Mouse (Mus musculus) spleen, adult 2 months (tissue): ENCODE measurements around the gene Smarca1. TPM values are rescaled to one million over a fixed set of nuclear protein-coding genes. Genes with fewer than 3 reads are reported as not detected.
A peak's percentile ranks its signal among the peaks of the same experiment; 100 is the strongest.

Source experiments
- DNase-seq, 2 experiments: peaks; one replicate each; pipeline versions ENCODE4 v3.0.0 to v3.0.0-alpha.2; 2012 to 2021; ENCODE audit warnings: low spot score in 2 of 2, low read depth in 1 of 2
- H3K27ac ChIP-seq: fragments of 200-500 bp; 2 replicates; pipeline ENCODE4 v1.5.1; 2012; ENCODE audit warnings: low read length, inconsistent platforms; ENCODE audit not compliant: insufficient read depth
- H3K27me3 ChIP-seq: fragments of 200-500 bp; 2 replicates; pipeline ENCODE4 v1.6.1; 2012; ENCODE audit warnings: mild to moderate bottlenecking, moderate library complexity, low read length, inconsistent platforms; ENCODE audit not compliant: control insufficient read depth, insufficient read depth
- H3K36me3 ChIP-seq: fragments of 200-500 bp; 2 replicates; pipeline ENCODE4 v1.6.1; 2012; ENCODE audit warnings: mild to moderate bottlenecking, low read length, inconsistent platforms; ENCODE audit not compliant: control insufficient read depth, insufficient read depth
- H3K4me1 ChIP-seq: fragments of 200-500 bp; 2 replicates; pipeline ENCODE4 v1.6.1; 2011; ENCODE audit warnings: inconsistent platforms; ENCODE audit not compliant: control insufficient read depth, insufficient read depth, insufficient read length
- H3K4me3 ChIP-seq: fragments of 200-500 bp; 2 replicates; pipeline ENCODE4 v1.5.1; 2011; ENCODE audit warnings: mild to moderate bottlenecking, inconsistent platforms; ENCODE audit not compliant: insufficient read depth, insufficient read length; ENCODE audit errors: extremely low read depth
- CTCF ChIP-seq: fragments of 200-500 bp; IDR thresholded peaks from 2 replicates; pipeline ENCODE4 v1.5.1; 2011; ENCODE audit warnings: mild to moderate bottlenecking, inconsistent platforms; ENCODE audit not compliant: insufficient read depth, insufficient read length, insufficient replicate concordance; ENCODE audit errors: extremely low read depth
- POLR2A ChIP-seq: fragments of 200-500 bp; IDR thresholded peaks from 2 replicates; pipeline ENCODE4 v1.6.1; 2011; ENCODE audit warnings: low read depth, low read length, inconsistent platforms
- WGBS: fragments of 180-500 bp; shearing (Covaris S2); methylation state at CpG from one replicate; pipeline ENCODE4 v1.1.7; 2018; 5-methylcytosine and 5-hydroxymethylcytosine counted together
- polyA plus RNA-seq: library from polyadenylated mRNA; depleted of rRNA; stranded (reverse); fragments of >200 nt; gene quantifications from 2 replicates; pipeline ENCODE4 v1.2.3, GENCODE M21; 2012

The Smarca1 gene
- polyA plus RNA-seq, 1 experiment, result 0.02 TPM

- H3K4me3 ChIP-seq, result no peak overlapping the region
- WGBS, result 88% methylated on average over 1 of the region's 1 CpGs
These were observed 24.1 kb upstream of the Smarca1 start for GRCm38 (mm10) chrX:47916831-47917230.

DNA sequence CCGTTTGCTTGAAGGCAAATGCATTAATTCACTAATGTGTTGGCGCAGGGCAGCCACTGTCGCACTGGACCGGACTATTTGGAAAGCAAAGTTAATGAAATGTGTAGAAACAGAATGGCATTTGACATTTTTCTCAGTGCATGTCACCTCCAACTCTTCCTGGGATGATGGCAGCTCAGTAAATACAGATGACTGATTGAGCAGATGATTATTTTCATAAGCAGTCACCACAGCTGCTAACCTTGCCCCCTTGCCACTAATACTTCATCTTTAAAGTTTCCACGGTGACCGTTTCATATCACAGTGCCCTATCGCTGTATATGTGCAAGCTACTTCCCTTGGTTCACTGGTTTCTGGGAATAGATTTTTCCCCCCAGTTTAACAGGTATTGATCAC, 20.8 kb upstream of the Smarca1 start:
- no peaks in the 10 kb centered on the region for H3K27me3 ChIP-seq
- DNase-seq, result no peak
- H3K4me1 ChIP-seq, result peaks cover 3% of the 10 kb centered on the region
- no peak overlapping the region for H3K27ac ChIP-seq
- no peak for TF ChIP-seq CTCF
- TF ChIP-seq POLR2A, result no peak
- 55% methylated on average over 7 of the region's 7 CpGs for WGBS
- H3K4me3 ChIP-seq, result no peak overlapping the region
- H3K36me3 ChIP-seq, result no peaks in the 10 kb centered on the region

More at GRCm38 (mm10) chrX:47916831-47917230, 24.1 kb upstream of the Smarca1 start:
- Histone ChIP-seq H3K27ac (no peak overlapping the region), H3K27me3 (no peaks in the 10 kb centered on the region), H3K4me1 (peaks cover 3% of the 10 kb centered on the region), H3K36me3 (no peaks in the 10 kb centered on the region)
- DNase-seq, result no peak
- TF ChIP-seq POLR2A (no peak), CTCF (no peak)

GRCm38 (mm10) chrX:47912904-47913542, 20.2 kb upstream of the Smarca1 start:
- WGBS, result 32% methylated on average over 8 of the region's 8 CpGs
- peak in 1 of 2 experiments; percentile 2 for DNase-seq
- no peak for TF ChIP-seq CTCF
- no peak for TF ChIP-seq POLR2A
- peaks cover 3% of the 10 kb centered on the region for H3K4me1 ChIP-seq
- H3K36me3 ChIP-seq, result no peaks in the 10 kb centered on the region
- H3K27me3 ChIP-seq, result no peaks in the 10 kb centered on the region
- H3K27ac ChIP-seq, result no peak overlapping the region
- H3K4me3 ChIP-seq, result peak overlapping the region; percentile 37; the same call in 1 of the 2 replicates

- Histone ChIP-seq H3K4me3 (peak within 1 kb of the TSS; percentile 83), H3K36me3 (no peaks in the 10 kb centered on the region), H3K27ac (no peak within 1 kb of the TSS; the same call in 1 of the 2 replicates), H3K4me1 (peaks cover 3% of the 10 kb centered on the region), H3K27me3 (no peaks in the 10 kb centered on the region)
- WGBS, result 16% methylated on average over 35 of the region's 35 CpGs
- DNase-seq, result peak in 1 of 2 experiments; percentile 58
- no peak for TF ChIP-seq POLR2A
- peak; percentile 66 for TF ChIP-seq CTCF
These were observed 19.6 kb upstream of the Smarca1 start, which contains the start of gene Ocrl for GRCm38 (mm10) chrX:47912306-47912792. Gene Ocrl, plus strand, starts transcription at chrX:47912387.

DNA sequence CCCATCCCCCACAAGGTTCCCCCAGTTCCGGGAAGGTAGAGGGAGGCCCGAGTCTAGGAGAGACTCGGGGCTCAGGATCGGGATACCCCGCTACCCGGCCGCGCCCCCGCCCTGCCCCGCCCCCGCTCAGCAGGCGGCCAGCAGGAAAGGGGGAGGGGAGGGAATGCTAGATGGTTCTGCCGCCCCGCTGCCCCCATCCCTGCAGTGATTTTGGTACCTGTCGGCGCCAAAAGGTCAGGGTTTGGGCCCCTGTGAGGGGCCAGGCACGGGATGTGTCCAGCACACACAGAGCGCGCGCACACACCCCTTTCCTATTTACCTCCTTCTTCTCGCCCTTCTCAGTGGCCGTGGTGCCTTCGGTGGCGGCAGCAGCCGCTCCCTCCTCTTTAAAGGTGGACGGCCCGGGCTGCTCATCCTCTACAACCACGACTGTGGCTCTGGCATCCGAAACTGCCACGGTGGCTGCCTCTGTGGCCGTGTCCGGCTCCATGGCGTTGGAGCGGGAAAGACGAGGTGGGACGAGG, 805 bp downstream of the Smarca1 start:
- no peaks in the 10 kb centered on the region for H3K4me1 ChIP-seq
- peaks cover 4% of the 10 kb centered on the region; the same call in 1 of the 2 replicates for H3K27me3 ChIP-seq
- H3K36me3 ChIP-seq, result no peaks in the 10 kb centered on the region
- DNase-seq, result no peak
- TF ChIP-seq POLR2A (no peak), CTCF (no peak)
- peak overlapping the region; percentile 57 for H3K4me3 ChIP-seq
- WGBS, result 21% methylated on average over 27 of the region's 36 CpGs
- no peak overlapping the region for H3K27ac ChIP-seq

GRCm38 (mm10) chrX:47891243-47891906, 1.4 kb downstream of the Smarca1 start:
- WGBS, result 35% methylated on average over 11 of the region's 12 CpGs

DNA sequence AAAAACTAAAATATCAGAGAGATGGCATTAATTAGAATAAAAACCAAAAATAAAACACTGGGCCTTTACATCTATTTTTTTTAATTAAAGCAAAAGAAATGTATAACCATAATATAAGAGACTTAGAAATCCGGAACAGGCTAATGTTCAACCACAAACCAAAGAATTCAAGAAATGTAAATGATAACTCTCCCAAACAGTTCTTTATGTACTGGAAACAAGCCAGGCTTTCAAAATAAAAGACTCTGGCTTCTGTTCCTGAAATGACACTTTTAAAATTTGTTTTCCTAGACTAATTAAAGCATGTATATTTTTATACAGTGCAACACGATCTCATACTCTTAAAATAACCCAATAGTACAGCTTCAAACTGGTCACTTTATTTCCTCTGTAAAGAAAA, 5.4 kb downstream of the Smarca1 start:
- Histone ChIP-seq H3K36me3 (no peaks in the 10 kb centered on the region), H3K4me3 (no peak overlapping the region), H3K4me1 (no peaks in the 10 kb centered on the region), H3K27me3 (peaks cover 4% of the 10 kb centered on the region; the same call in 1 of the 2 replicates), H3K27ac (no peak overlapping the region)
- no peak for DNase-seq
- no peak for TF ChIP-seq POLR2A
- TF ChIP-seq CTCF, result no peak
- WGBS, result 49% methylated on average over 2 of the region's 2 CpGs

More at GRCm38 (mm10) chrX:47891243-47891906, 1.4 kb downstream of the Smarca1 start:
- Histone ChIP-seq H3K36me3 (no peaks in the 10 kb centered on the region), H3K4me1 (no peaks in the 10 kb centered on the region), H3K4me3 (peak overlapping the region; percentile 3; the same call in 1 of the 2 replicates), H3K27ac (no peak overlapping the region), H3K27me3 (peaks cover 4% of the 10 kb centered on the region; the same call in 1 of the 2 replicates)
- DNase-seq, result no peak
- no peak for TF ChIP-seq POLR2A
- no peak for TF ChIP-seq CTCF
